Mouse (Mus musculus): Measurements from ENCODE around the gene Trpv5. TPM values are rescaled to one million over a fixed set of nuclear protein-coding genes. Genes with fewer than 3 reads are reported as not detected.

The Trpv5 gene
- polyA plus RNA-seq, 1 experiment = not detected

- Histone ChIP-seq H3K9me3 (ENCODE audit: control insufficient read depth, low read length) (no peaks in the 10 kb centered on the region), H3K4me3 (replicated peaks) (no peak overlapping the region), H3K4me1 (ENCODE audit: control insufficient read depth) (peaks cover 74% of the 10 kb centered on the region), H3K36me3 (ENCODE audit: control insufficient read depth) (peaks cover 97% of the 10 kb centered on the region), H3K27me3 (ENCODE audit: control insufficient read depth) (no peaks in the 10 kb centered on the region)
- TF ChIP-seq TAL1 (IDR thresholded peaks at IDR 0.05; ENCODE audit: low read length) (no peak), GATA1 (IDR thresholded peaks at IDR 0.05; ENCODE audit: low read length) (no peak)
These were observed 11.6 kb upstream of the Trpv5 start for GRCm38 (mm10) chr6:41692200-41692599.

DNA sequence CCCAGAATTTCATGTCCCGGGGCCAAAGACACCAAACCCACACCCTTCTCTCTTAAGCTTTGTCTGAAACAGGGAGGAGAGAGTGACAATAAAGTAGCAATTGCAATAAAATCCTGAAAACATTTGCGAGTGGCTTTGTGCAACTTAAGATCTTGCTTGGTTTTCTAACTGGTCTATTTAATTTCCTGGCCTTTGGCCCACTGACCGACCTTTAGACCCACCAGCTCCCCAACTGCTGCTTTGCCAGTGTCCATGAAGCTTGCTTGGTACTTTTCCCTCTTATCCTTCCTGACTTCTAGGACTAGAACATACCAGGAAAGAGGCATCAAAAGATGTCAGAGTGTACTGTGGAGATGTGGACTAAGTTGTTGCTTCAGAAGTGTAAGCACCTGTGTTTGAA lies 5.0 kb upstream of the Trpv5 start:
- Histone ChIP-seq H3K36me3 (ENCODE audit: control insufficient read depth) (peaks cover 73% of the 10 kb centered on the region), H3K4me3 (replicated peaks) (no peak overlapping the region), H3K4me1 (ENCODE audit: control insufficient read depth) (peaks cover 56% of the 10 kb centered on the region), H3K9me3 (ENCODE audit: control insufficient read depth, low read length) (no peaks in the 10 kb centered on the region), H3K27me3 (ENCODE audit: control insufficient read depth) (no peaks in the 10 kb centered on the region)
- TF ChIP-seq GATA1 (IDR thresholded peaks at IDR 0.05; ENCODE audit: low read length) = no peak
- no peak for TF ChIP-seq TAL1 (IDR thresholded peaks at IDR 0.05; ENCODE audit: low read length)

GRCm38 (mm10) chr6:41684911-41685310 lies 4.3 kb upstream of the Trpv5 start:
- no peaks in the 10 kb centered on the region for H3K27me3 ChIP-seq (ENCODE audit: control insufficient read depth)
- peaks cover 51% of the 10 kb centered on the region for H3K4me1 ChIP-seq (ENCODE audit: control insufficient read depth)
- H3K36me3 ChIP-seq (ENCODE audit: control insufficient read depth) = peaks cover 66% of the 10 kb centered on the region
- TF ChIP-seq GATA1 (IDR thresholded peaks at IDR 0.05; ENCODE audit: low read length) (no peak), TAL1 (IDR thresholded peaks at IDR 0.05; ENCODE audit: low read length) (no peak)
- H3K4me3 ChIP-seq (replicated peaks) = no peak overlapping the region
- no peaks in the 10 kb centered on the region for H3K9me3 ChIP-seq (ENCODE audit: control insufficient read depth, low read length)

DNA sequence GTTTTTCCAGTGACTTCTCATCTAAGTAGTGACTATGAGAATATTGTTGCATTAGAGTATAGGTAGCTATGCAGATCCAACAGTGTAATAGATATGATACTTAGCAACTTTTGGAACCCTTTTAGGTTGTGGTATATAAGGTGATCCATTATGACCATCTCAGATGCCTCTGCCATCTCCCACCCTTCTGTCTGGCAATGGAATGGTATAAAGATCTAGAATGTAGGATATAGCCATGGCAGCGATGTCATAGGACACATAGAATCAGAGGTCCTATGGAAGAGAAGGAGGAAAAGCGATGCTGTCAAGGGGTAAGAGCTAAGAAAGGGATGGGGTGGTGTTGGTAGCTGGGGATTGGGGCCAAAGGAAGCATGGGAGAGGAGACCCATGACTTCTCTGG lies 3.6 kb upstream of the Trpv5 start, which contains the start of gene Llcfc1:
Gene Llcfc1, plus strand, starts transcription at position 301 of the 400 bp plus-strand sequence.
- no peak within 1 kb of the TSS for H3K4me3 ChIP-seq (replicated peaks)
- H3K27me3 ChIP-seq (ENCODE audit: control insufficient read depth) = no peaks in the 10 kb centered on the region
- no peaks in the 10 kb centered on the region for H3K9me3 ChIP-seq (ENCODE audit: control insufficient read depth, low read length)
- TF ChIP-seq TAL1 (IDR thresholded peaks at IDR 0.05; ENCODE audit: low read length) (no peak), GATA1 (IDR thresholded peaks at IDR 0.05; ENCODE audit: low read length) (no peak)
- H3K4me1 ChIP-seq (ENCODE audit: control insufficient read depth) = peaks cover 43% of the 10 kb centered on the region
- peaks cover 59% of the 10 kb centered on the region for H3K36me3 ChIP-seq (ENCODE audit: control insufficient read depth)

- Histone ChIP-seq H3K4me1 (ENCODE audit: control insufficient read depth) (peaks cover 21% of the 10 kb centered on the region), H3K9me3 (ENCODE audit: control insufficient read depth, low read length) (no peaks in the 10 kb centered on the region), H3K4me3 (replicated peaks) (no peak overlapping the region), H3K36me3 (ENCODE audit: control insufficient read depth) (peaks cover 34% of the 10 kb centered on the region), H3K27me3 (ENCODE audit: control insufficient read depth) (no peaks in the 10 kb centered on the region)
- no peak for TF ChIP-seq TAL1 (IDR thresholded peaks at IDR 0.05; ENCODE audit: low read length)
- TF ChIP-seq GATA1 (IDR thresholded peaks at IDR 0.05; ENCODE audit: low read length) = no peak
These were observed 1.1 kb upstream of the Trpv5 start for GRCm38 (mm10) chr6:41681656-41682055.

DNA sequence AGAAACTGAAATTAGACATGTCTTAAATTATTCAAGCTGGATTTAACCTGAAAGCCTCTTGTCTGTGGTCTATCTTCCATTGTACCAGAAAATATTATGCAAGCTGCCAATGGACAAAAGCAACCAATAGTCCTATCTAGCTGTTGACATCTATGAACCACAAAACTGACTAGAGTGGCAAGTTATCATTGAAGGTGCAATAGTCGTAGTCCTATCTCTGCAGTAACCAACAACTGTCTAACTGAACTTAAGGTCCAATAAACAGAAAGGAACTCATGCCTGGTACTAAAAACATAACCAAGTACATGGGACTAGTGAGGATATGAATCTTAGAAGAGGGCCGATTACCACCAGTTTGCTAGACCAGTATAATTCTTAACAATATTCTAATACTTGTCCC lies 4.0 kb downstream of the Trpv5 start:
- H3K4me1 ChIP-seq (ENCODE audit: control insufficient read depth) = no peaks in the 10 kb centered on the region
- no peaks in the 10 kb centered on the region for H3K27me3 ChIP-seq (ENCODE audit: control insufficient read depth)
- no peak for TF ChIP-seq GATA1 (IDR thresholded peaks at IDR 0.05; ENCODE audit: low read length)
- TF ChIP-seq TAL1 (IDR thresholded peaks at IDR 0.05; ENCODE audit: low read length) = no peak
- no peaks in the 10 kb centered on the region for H3K9me3 ChIP-seq (ENCODE audit: control insufficient read depth, low read length)
- H3K4me3 ChIP-seq (replicated peaks) = no peak overlapping the region
- H3K36me3 ChIP-seq (ENCODE audit: control insufficient read depth) = no peaks in the 10 kb centered on the region

GRCm38 (mm10) chr6:41662320-41662719 lies 18.2 kb downstream of the Trpv5 start:
- Histone ChIP-seq H3K36me3 (ENCODE audit: control insufficient read depth) (no peaks in the 10 kb centered on the region), H3K27me3 (ENCODE audit: control insufficient read depth) (no peaks in the 10 kb centered on the region), H3K4me1 (ENCODE audit: control insufficient read depth) (no peaks in the 10 kb centered on the region), H3K9me3 (ENCODE audit: control insufficient read depth, low read length) (no peaks in the 10 kb centered on the region), H3K4me3 (replicated peaks) (no peak overlapping the region)
- TF ChIP-seq GATA1 (IDR thresholded peaks at IDR 0.05; ENCODE audit: low read length) (no peak), TAL1 (IDR thresholded peaks at IDR 0.05; ENCODE audit: low read length) (no peak)

DNA sequence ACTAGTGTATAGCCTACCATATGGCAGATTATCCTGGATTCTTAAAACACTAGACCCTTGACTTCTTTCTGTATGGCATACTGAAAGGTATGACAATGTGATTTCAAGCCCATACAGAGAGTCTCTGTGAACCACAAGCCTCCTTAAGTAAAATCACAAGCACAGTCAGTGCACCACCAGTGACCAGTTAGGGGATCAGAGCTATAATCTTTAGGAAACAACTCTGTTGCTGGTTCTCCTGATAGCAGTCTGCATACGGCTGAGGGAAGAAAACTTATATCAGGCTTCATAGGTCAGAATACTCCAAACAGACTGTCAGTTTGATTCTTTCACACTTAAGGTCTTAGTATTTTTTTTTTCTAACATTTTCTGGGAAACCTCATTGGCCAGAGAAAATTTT lies 22.1 kb downstream of the Trpv5 start:
- no peak for TF ChIP-seq GATA1 (IDR thresholded peaks at IDR 0.05; ENCODE audit: low read length)
- no peak for TF ChIP-seq TAL1 (IDR thresholded peaks at IDR 0.05; ENCODE audit: low read length)
- no peaks in the 10 kb centered on the region for H3K9me3 ChIP-seq (ENCODE audit: control insufficient read depth, low read length)

DNA sequence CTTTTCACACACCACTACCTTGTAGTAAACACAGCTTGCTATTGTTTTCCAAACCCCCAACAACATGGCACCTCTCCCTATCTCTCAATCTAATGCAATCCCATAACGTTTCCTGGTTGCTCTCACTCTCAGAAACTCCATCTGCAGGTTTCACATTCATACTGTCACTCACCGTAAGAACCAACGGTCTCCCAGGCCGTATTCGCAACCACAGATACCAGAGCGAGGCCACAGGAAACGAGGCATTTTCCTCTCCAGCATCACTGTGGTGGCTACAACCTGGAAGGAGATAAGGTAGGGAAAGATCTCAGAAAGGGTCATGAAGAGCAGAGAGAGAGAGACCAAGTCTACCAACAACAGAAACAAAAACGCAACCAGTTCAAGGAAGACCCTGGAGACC lies 25.9 kb downstream of the Trpv5 start:
- TF ChIP-seq GATA1 (IDR thresholded peaks at IDR 0.05; ENCODE audit: low read length) (no peak), TAL1 (IDR thresholded peaks at IDR 0.05; ENCODE audit: low read length) (no peak)
- no peaks in the 10 kb centered on the region for H3K36me3 ChIP-seq (ENCODE audit: control insufficient read depth)
- no peaks in the 10 kb centered on the region for H3K27me3 ChIP-seq (ENCODE audit: control insufficient read depth)
- H3K4me1 ChIP-seq (ENCODE audit: control insufficient read depth) = no peaks in the 10 kb centered on the region; the same call in 1 of the 2 replicates
- no peak overlapping the region for H3K4me3 ChIP-seq (replicated peaks)
- no peaks in the 10 kb centered on the region for H3K9me3 ChIP-seq (ENCODE audit: control insufficient read depth, low read length)

More for the DNA sequence above, 22.1 kb downstream of the Trpv5 start:
- H3K36me3 ChIP-seq (ENCODE audit: control insufficient read depth) = no peaks in the 10 kb centered on the region
- no peak overlapping the region for H3K4me3 ChIP-seq (replicated peaks)
- H3K27me3 ChIP-seq (ENCODE audit: control insufficient read depth) = no peaks in the 10 kb centered on the region
- H3K4me1 ChIP-seq (ENCODE audit: control insufficient read depth) = no peaks in the 10 kb centered on the region; the same call in 1 of the 2 replicates

- H3K27me3 ChIP-seq (ENCODE audit: control insufficient read depth) = no peaks in the 10 kb centered on the region
- no peaks in the 10 kb centered on the region for H3K36me3 ChIP-seq (ENCODE audit: control insufficient read depth)
- no peaks in the 10 kb centered on the region for H3K9me3 ChIP-seq (ENCODE audit: control insufficient read depth, low read length)
- H3K4me3 ChIP-seq (replicated peaks) = no peak overlapping the region
- no peak for TF ChIP-seq TAL1 (IDR thresholded peaks at IDR 0.05; ENCODE audit: low read length)
- no peak for TF ChIP-seq GATA1 (IDR thresholded peaks at IDR 0.05; ENCODE audit: low read length)
- no peaks in the 10 kb centered on the region; the same call in 1 of the 2 replicates for H3K4me1 ChIP-seq (ENCODE audit: control insufficient read depth)
These were observed 27.4 kb downstream of the Trpv5 start for GRCm38 (mm10) chr6:41653173-41653572.

Measured in erythroblast, embryonic 14.5 days (primary cell).